Mouse (Mus musculus): ENCODE data around the gene Agap3. TPM values are rescaled to one million over a fixed set of nuclear protein-coding genes. Genes with fewer than 3 reads are reported as not detected.

Gene Agap3
- polyA plus RNA-seq, 1 experiment from 2014 or later, result 21.0 TPM

GRCm38 (mm10) chr5:24447624-24448298, 4.2 kb upstream of the Agap3 start, which contains the start of gene Tmub1:
TSS of gene Tmub1 (minus strand) at chr5:24447854.
- H3K9me3 ChIP-seq (ENCODE audit: low read length), result no peaks in the 10 kb centered on the region
- peak within 1 kb of the TSS; percentile 70 for H3K9ac ChIP-seq (replicated peaks; ENCODE audit: low read length)
- no peaks in the 10 kb centered on the region for H3K27me3 ChIP-seq (ENCODE audit: insufficient read depth, low read length)
- H3K27ac ChIP-seq (ENCODE audit: low read length), result peak within 1 kb of the TSS; percentile 56
- WGBS, result 2% methylated on average over 33 of the region's 34 CpGs
- peak within 1 kb of the TSS; percentile 74 for H3K4me3 ChIP-seq (ENCODE audit: low read length)
- H3K36me3 ChIP-seq (ENCODE audit: insufficient read depth, low read length), result peaks cover 3% of the 10 kb centered on the region
- peak within 1 kb of the TSS; percentile 75 for H3K4me2 ChIP-seq (replicated peaks; ENCODE audit: low read depth, low read length)
- H3K4me1 ChIP-seq (ENCODE audit: insufficient read depth, low read length), result peaks cover 33% of the 10 kb centered on the region
- peak; percentile 64 for ATAC-seq (ENCODE audit: low FRiP score, low TSS enrichment)

DNA sequence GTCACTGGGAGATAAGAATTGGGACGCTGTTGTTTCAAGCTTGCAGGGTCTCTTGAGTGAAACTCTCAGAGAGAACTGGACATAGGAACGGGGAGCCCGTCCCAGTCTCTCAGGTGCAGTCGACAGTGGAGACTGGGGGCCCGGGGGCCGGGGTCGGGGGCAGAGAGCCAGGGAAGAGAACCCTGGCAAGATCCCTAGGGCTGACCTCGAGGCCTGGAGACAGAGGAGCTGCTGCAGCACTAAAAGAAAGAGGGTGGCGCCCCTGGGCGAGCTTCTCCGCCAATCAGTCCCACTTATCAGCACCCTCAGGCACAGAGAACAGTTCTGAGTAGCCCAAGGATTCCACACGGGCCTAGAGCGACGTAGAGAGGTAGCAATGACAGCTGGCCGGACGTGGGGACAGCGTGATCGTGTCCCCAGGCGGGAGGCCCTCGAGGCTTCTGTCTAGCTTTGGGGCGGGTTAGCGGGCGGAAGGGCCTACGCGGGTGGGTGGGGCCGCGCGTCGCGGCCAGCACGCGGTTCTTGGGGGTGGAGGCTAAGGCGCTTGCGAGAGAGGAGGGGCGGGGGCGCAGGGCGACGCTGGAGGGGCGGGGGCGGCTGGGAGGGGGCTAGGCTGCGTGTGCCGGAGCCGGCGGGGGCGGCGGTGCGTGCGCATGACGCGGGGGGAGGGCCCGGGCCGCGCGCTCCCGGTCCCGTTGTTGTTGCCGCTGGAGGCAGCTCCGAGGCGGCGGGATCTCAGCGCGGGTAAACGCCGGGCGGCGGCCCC, 530 bp upstream of the Agap3 start:
- WGBS, result 2% methylated on average over 58 of the region's 66 CpGs
- Histone ChIP-seq H3K9me3 (ENCODE audit: low read length) (no peaks in the 10 kb centered on the region), H3K4me2 (replicated peaks; ENCODE audit: low read depth, low read length) (peak overlapping the region; percentile 89), H3K27me3 (ENCODE audit: insufficient read depth, low read length) (no peaks in the 10 kb centered on the region), H3K36me3 (ENCODE audit: insufficient read depth, low read length) (no peaks in the 10 kb centered on the region), H3K4me3 (ENCODE audit: low read length) (peak overlapping the region; percentile 93), H3K9ac (replicated peaks; ENCODE audit: low read length) (peak overlapping the region; percentile 91), H3K4me1 (ENCODE audit: insufficient read depth, low read length) (peaks cover 49% of the 10 kb centered on the region), H3K27ac (ENCODE audit: low read length) (peak overlapping the region; percentile 85)
- ATAC-seq (ENCODE audit: low FRiP score, low TSS enrichment), result peak; percentile 73

DNA sequence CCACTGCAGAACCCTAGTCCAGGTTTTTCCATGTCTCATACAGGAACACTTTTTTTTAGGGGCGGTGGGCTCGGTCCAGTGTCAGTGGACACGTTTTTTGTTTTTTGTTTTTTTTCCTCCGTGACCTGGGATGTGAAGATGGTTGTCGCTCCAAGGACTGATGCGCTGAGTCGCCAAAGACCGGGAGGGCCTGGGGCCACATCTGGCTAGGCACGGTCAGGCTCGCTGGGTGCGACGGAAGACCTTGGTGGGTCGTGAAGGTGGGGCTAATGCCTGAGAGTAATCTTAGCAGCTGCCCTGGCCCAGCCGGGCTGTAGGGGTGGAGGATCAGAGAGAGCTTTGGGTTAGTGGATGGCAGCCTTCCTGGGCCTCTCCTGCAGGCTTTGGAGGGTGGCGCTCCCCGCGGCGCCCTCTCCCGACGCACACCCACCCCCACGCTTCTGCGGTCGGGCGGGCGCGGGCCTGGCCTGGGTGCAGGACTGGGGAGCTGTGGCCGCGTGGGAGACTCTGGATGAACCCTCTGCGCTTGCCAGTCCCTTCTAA, 785 bp downstream of the Agap3 start:
- Histone ChIP-seq H3K4me1 (ENCODE audit: insufficient read depth, low read length) (peaks cover 45% of the 10 kb centered on the region), H3K27ac (ENCODE audit: low read length) (peak overlapping the region; percentile 67), H3K4me2 (replicated peaks; ENCODE audit: low read depth, low read length) (peak overlapping the region; percentile 89), H3K27me3 (ENCODE audit: insufficient read depth, low read length) (no peaks in the 10 kb centered on the region), H3K36me3 (ENCODE audit: insufficient read depth, low read length) (no peaks in the 10 kb centered on the region), H3K9me3 (ENCODE audit: low read length) (no peaks in the 10 kb centered on the region), H3K9ac (replicated peaks; ENCODE audit: low read length) (peak overlapping the region; percentile 91), H3K4me3 (ENCODE audit: low read length) (peak overlapping the region; percentile 93)
- peak; percentile 18 for ATAC-seq (ENCODE audit: low FRiP score, low TSS enrichment)
- WGBS, result 1% methylated on average over 29 of the region's 29 CpGs

- Histone ChIP-seq H3K9me3 (ENCODE audit: low read length) (no peaks in the 10 kb centered on the region), H3K27ac (ENCODE audit: low read length) (peak overlapping the region; percentile 67; the same call in 1 of the 2 replicates), H3K4me1 (ENCODE audit: insufficient read depth, low read length) (peaks cover 40% of the 10 kb centered on the region), H3K4me3 (ENCODE audit: low read length) (peak overlapping the region; percentile 93), H3K4me2 (replicated peaks; ENCODE audit: low read depth, low read length) (peak overlapping the region; percentile 89), H3K9ac (replicated peaks; ENCODE audit: low read length) (peak overlapping the region; percentile 91), H3K27me3 (ENCODE audit: insufficient read depth, low read length) (no peaks in the 10 kb centered on the region), H3K36me3 (ENCODE audit: insufficient read depth, low read length) (no peaks in the 10 kb centered on the region)
- no peak for ATAC-seq (ENCODE audit: low FRiP score, low TSS enrichment)
- 13% methylated on average over 5 of the region's 5 CpGs for WGBS
Measured at GRCm38 (mm10) chr5:24453283-24453984, 1.5 kb downstream of the Agap3 start.

GRCm38 (mm10) chr5:24453985-24454303, 2.0 kb downstream of the Agap3 start:
- H3K4me2 ChIP-seq (replicated peaks; ENCODE audit: low read depth, low read length), result peak overlapping the region; percentile 89
- H3K27me3 ChIP-seq (ENCODE audit: insufficient read depth, low read length), result no peaks in the 10 kb centered on the region
- H3K9me3 ChIP-seq (ENCODE audit: low read length), result no peaks in the 10 kb centered on the region
- no peak overlapping the region for H3K27ac ChIP-seq (ENCODE audit: low read length)
- WGBS, result 0% methylated on average over 2 of the region's 2 CpGs
- H3K9ac ChIP-seq (replicated peaks; ENCODE audit: low read length), result peak overlapping the region; percentile 91; the same call in 1 of the 2 replicates
- ATAC-seq (ENCODE audit: low FRiP score, low TSS enrichment), result no peak
- H3K4me3 ChIP-seq (ENCODE audit: low read length), result no peak overlapping the region; the same call in 1 of the 2 replicates
- H3K4me1 ChIP-seq (ENCODE audit: insufficient read depth, low read length), result peaks cover 40% of the 10 kb centered on the region
- no peaks in the 10 kb centered on the region for H3K36me3 ChIP-seq (ENCODE audit: insufficient read depth, low read length)

DNA sequence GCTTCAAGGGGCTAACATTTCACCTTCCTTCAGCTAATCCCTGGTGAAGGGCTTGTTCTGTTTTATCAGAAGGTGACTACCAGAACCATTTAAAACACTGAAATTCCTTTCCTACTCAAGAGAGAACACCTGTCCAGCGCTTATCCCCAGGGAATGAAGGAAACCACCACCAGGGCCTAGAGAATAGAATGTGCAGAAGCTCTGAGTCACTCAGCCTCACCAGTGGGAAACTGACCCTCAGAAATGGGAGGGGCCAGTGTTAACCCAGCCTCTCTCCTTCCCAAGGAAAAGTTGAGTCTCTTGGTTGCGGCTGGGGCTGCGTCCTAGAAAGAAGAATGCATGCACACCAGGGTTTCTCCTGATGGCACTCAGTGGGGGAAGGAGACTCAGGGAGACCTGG, 3.1 kb downstream of the Agap3 start:
- H3K36me3 ChIP-seq (ENCODE audit: insufficient read depth, low read length), result no peaks in the 10 kb centered on the region
- H3K27me3 ChIP-seq (ENCODE audit: insufficient read depth, low read length), result no peaks in the 10 kb centered on the region
- H3K4me1 ChIP-seq (ENCODE audit: insufficient read depth, low read length), result peaks cover 40% of the 10 kb centered on the region
- peak overlapping the region; percentile 73 for H3K27ac ChIP-seq (ENCODE audit: low read length)
- H3K4me2 ChIP-seq (replicated peaks; ENCODE audit: low read depth, low read length), result peak overlapping the region; percentile 29
- peak overlapping the region; percentile 11; the same call in 1 of the 2 replicates for H3K9ac ChIP-seq (replicated peaks; ENCODE audit: low read length)
- no peaks in the 10 kb centered on the region for H3K9me3 ChIP-seq (ENCODE audit: low read length)
- ATAC-seq (ENCODE audit: low FRiP score, low TSS enrichment), result no peak
- no peak overlapping the region for H3K4me3 ChIP-seq (ENCODE audit: low read length)
- 70% methylated on average over 3 of the region's 3 CpGs for WGBS

- no peak overlapping the region for H3K4me3 ChIP-seq (ENCODE audit: low read length)
- H3K4me2 ChIP-seq (replicated peaks; ENCODE audit: low read depth, low read length), result peak overlapping the region; percentile 29
- no peak overlapping the region for H3K9ac ChIP-seq (replicated peaks; ENCODE audit: low read length)
- H3K4me1 ChIP-seq (ENCODE audit: insufficient read depth, low read length), result peaks cover 40% of the 10 kb centered on the region
- no peak for ATAC-seq (ENCODE audit: low FRiP score, low TSS enrichment)
- no peaks in the 10 kb centered on the region for H3K36me3 ChIP-seq (ENCODE audit: insufficient read depth, low read length)
- H3K9me3 ChIP-seq (ENCODE audit: low read length), result no peaks in the 10 kb centered on the region
- H3K27me3 ChIP-seq (ENCODE audit: insufficient read depth, low read length), result no peaks in the 10 kb centered on the region
- 60% methylated on average over 7 of the region's 7 CpGs for WGBS
- H3K27ac ChIP-seq (ENCODE audit: low read length), result peak overlapping the region; percentile 73
Measured at GRCm38 (mm10) chr5:24455613-24456012, 3.6 kb downstream of the Agap3 start.

- WGBS, result 69% methylated on average over 12 of the region's 12 CpGs
- Histone ChIP-seq H3K27me3 (ENCODE audit: insufficient read depth, low read length) (no peaks in the 10 kb centered on the region), H3K4me1 (ENCODE audit: insufficient read depth, low read length) (no peaks in the 10 kb centered on the region), H3K9me3 (ENCODE audit: low read length) (no peaks in the 10 kb centered on the region), H3K9ac (replicated peaks; ENCODE audit: low read length) (no peak overlapping the region), H3K4me2 (replicated peaks; ENCODE audit: low read depth, low read length) (no peak overlapping the region), H3K36me3 (ENCODE audit: insufficient read depth, low read length) (no peaks in the 10 kb centered on the region; the same call in 1 of the 2 replicates), H3K4me3 (ENCODE audit: low read length) (no peak overlapping the region), H3K27ac (ENCODE audit: low read length) (no peak overlapping the region)
- no peak for ATAC-seq (ENCODE audit: low FRiP score, low TSS enrichment)
Measured at GRCm38 (mm10) chr5:24466762-24467161, 14.8 kb downstream of the Agap3 start.

GRCm38 (mm10) chr5:24470600-24470999, 18.6 kb downstream of the Agap3 start:
- 9% methylated on average over 5 of the region's 5 CpGs for WGBS
- H3K27ac ChIP-seq (ENCODE audit: low read length), result no peak overlapping the region
- ATAC-seq (ENCODE audit: low FRiP score, low TSS enrichment), result peak; percentile 62; the same call in 1 of the 2 replicates
- H3K9ac ChIP-seq (replicated peaks; ENCODE audit: low read length), result no peak overlapping the region
- no peak overlapping the region for H3K4me2 ChIP-seq (replicated peaks; ENCODE audit: low read depth, low read length)
- H3K36me3 ChIP-seq (ENCODE audit: insufficient read depth, low read length), result no peaks in the 10 kb centered on the region
- no peaks in the 10 kb centered on the region; the same call in 1 of the 2 replicates for H3K27me3 ChIP-seq (ENCODE audit: insufficient read depth, low read length)
- H3K9me3 ChIP-seq (ENCODE audit: low read length), result no peaks in the 10 kb centered on the region
- peaks cover 22% of the 10 kb centered on the region for H3K4me1 ChIP-seq (ENCODE audit: insufficient read depth, low read length)
- H3K4me3 ChIP-seq (ENCODE audit: low read length), result no peak overlapping the region

Measured in kidney, embryonic 16.5 days (tissue).